Mouse (Mus musculus) kidney, adult 2 months (tissue): ENCODE results near the gene Zc3h7b.

Source experiments
- CTCF ChIP-seq: fragments of 200-500 bp; conservative IDR thresholded peaks from 2 replicates; pipeline ENCODE4 v1.5.1; 2011; ENCODE audit warnings: low read depth, mild to moderate bottlenecking, control low read depth, low read length, moderate library complexity, mixed read lengths; ENCODE audit not compliant: insufficient read depth, insufficient read length
- POLR2A ChIP-seq: fragments of 200-500 bp; IDR thresholded peaks from one replicate; pipeline ENCODE4 v1.6.1; 2011; ENCODE audit warnings: low read depth, low read length, control low read depth

GRCm38 (mm10) chr15:81785701-81786100, 40.8 kb downstream of the Zc3h7b start:
- TF ChIP-seq CTCF (no peak), POLR2A (no peak)
